Mouse (Mus musculus) thymus, postnatal 36 days (tissue): ENCODE measurements around the gene Fam117b.
A peak's percentile ranks its signal among the peaks of the same experiment; 100 is the strongest.

Experiments used
- DNase-seq, 2 experiments: peaks; one replicate each; pipeline ENCODE4 v3.0.0; 2022; ENCODE audit warnings: mixed read lengths in 2 of 2

Gene Fam117b

GRCm38 (mm10) chr1:59912413-59913157, at the start of gene Fam117b:
Fam117b (plus strand) TSS chr1:59913006.
- peak; percentile 98 to 99 for DNase-seq

- no peak for DNase-seq
Observed at GRCm38 (mm10) chr1:59868041-59868440, 44.8 kb upstream of the Fam117b start.

GRCm38 (mm10) chr1:59874023-59874422, 38.8 kb upstream of the Fam117b start:
- DNase-seq = no peak

GRCm38 (mm10) chr1:59878098-59878497, 34.7 kb upstream of the Fam117b start:
- DNase-seq = no peak

GRCm38 (mm10) chr1:59883349-59884134, 29.3 kb upstream of the Fam117b start:
- DNase-seq = peak; percentile 71 to 79

GRCm38 (mm10) chr1:59886899-59887298, 25.9 kb upstream of the Fam117b start:
- no peak for DNase-seq

GRCm38 (mm10) chr1:59888018-59888417, 24.8 kb upstream of the Fam117b start:
- DNase-seq = no peak

GRCm38 (mm10) chr1:59891185-59891584, 21.6 kb upstream of the Fam117b start:
- no peak for DNase-seq

GRCm38 (mm10) chr1:59892777-59893176, 20.0 kb upstream of the Fam117b start:
- no peak for DNase-seq

- DNase-seq = no peak
Observed at GRCm38 (mm10) chr1:59894025-59894424, 18.8 kb upstream of the Fam117b start.

GRCm38 (mm10) chr1:59895456-59895855, 17.4 kb upstream of the Fam117b start:
- peak in 1 of 2 experiments; percentile 10 for DNase-seq

GRCm38 (mm10) chr1:59897147-59897798, 15.5 kb upstream of the Fam117b start:
- DNase-seq = no peak

GRCm38 (mm10) chr1:59899679-59900078, 13.1 kb upstream of the Fam117b start:
- no peak for DNase-seq

- no peak for DNase-seq
Observed at GRCm38 (mm10) chr1:59901082-59901876, 11.5 kb upstream of the Fam117b start.

GRCm38 (mm10) chr1:59902634-59903033, 10.2 kb upstream of the Fam117b start:
- no peak for DNase-seq

GRCm38 (mm10) chr1:59904630-59905295, 8.0 kb upstream of the Fam117b start:
- DNase-seq = no peak

GRCm38 (mm10) chr1:59905916-59906315, 6.9 kb upstream of the Fam117b start:
- no peak for DNase-seq

- DNase-seq = no peak
Observed at GRCm38 (mm10) chr1:59906819-59907521, 5.8 kb upstream of the Fam117b start.

GRCm38 (mm10) chr1:59907700-59908099, 5.1 kb upstream of the Fam117b start:
- no peak for DNase-seq

GRCm38 (mm10) chr1:59910941-59911340, 1.9 kb upstream of the Fam117b start:
- no peak for DNase-seq

- DNase-seq = peak; percentile 61 to 70
Observed at GRCm38 (mm10) chr1:59913195-59913868, 526 bp downstream of the Fam117b start.
